Mouse (Mus musculus): ENCODE measurements around the gene Adcy2.

GRCm38 (mm10) chr13:68832141-68832540, 167.2 kb downstream of the Adcy2 start:
- no peak for TF ChIP-seq CTCF (IDR thresholded peaks at IDR 0.05; ENCODE audit: control insufficient read depth, insufficient read depth, insufficient replicate concordance, low read depth, low read length)
- TF ChIP-seq POLR2A (IDR thresholded peaks at IDR 0.05; ENCODE audit: control insufficient read depth, low read depth, low read length), result no peak
